Comparison of ENCODE assay signal across 9 mouse cellular contexts in the genomic region with DNA sequence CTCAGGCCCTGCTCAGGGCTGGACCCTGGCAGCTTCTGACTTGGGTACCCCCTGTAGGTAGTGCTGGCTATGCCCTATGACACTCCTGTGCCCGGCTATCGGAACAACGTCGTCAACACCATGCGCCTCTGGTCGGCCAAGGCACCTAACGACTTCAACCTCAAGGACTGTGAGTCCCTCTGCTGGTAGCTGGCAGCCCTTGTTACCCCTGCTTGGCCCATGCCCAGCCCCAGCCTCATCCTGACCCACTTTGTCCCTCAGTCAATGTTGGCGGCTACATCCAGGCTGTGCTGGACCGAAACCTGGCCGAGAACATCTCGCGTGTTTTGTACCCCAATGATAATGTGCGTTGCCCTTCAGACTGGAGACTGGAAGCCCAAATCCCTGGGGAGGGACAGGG. TPM values are rescaled to one million over a fixed set of nuclear protein-coding genes. Genes with fewer than 3 reads are reported as not detected.
DNase-seq lines count a peak whose midpoint lies in the region; ATAC-seq and TF ChIP-seq lines count a peak whose summit lies in the region.
"Had no signal": no experiment of that assay in that cellular context is flagged by ENCODE, and none has a peak within 500 bp of the region (broad histone marks: within the 10 kb centered on the region; RNA-seq: fewer than 3 reads in every experiment).

No protein-coding gene starts in this region.

- H3K4me2 ChIP-seq in forebrain, postnatal 0 days (ENCODE audit: low read depth), result no peak overlapping the region
- H3K4me2 ChIP-seq in lung, postnatal 0 days (replicated peaks; ENCODE audit: low read depth, low read length), result no peak overlapping the region

- no peaks in the 10 kb centered on the region for H3K9me3 ChIP-seq in forebrain, postnatal 0 days (ENCODE audit: low read length)
- no peaks in the 10 kb centered on the region for H3K9me3 ChIP-seq in forebrain, embryonic 10.5 days
- no peaks in the 10 kb centered on the region for H3K9me3 ChIP-seq in lung, postnatal 0 days (ENCODE audit: low read length)
- H3K9me3 ChIP-seq in midbrain, embryonic 10.5 days (replicated peaks), result no peaks in the 10 kb centered on the region

- no peak overlapping the region for H3K4me3 ChIP-seq in forebrain, postnatal 0 days (ENCODE audit: low read depth, low read length)
- no peak overlapping the region for H3K4me3 ChIP-seq in forebrain, embryonic 10.5 days
- H3K4me3 ChIP-seq in lung, postnatal 0 days (ENCODE audit: low read depth, low read length), result no peak overlapping the region
- H3K4me3 ChIP-seq in midbrain, embryonic 10.5 days, result no peak overlapping the region

- no peak for TF ChIP-seq EP300 in lung, postnatal 0 days (IDR thresholded peaks at IDR 0.05)

- TF ChIP-seq CTCF in forebrain, postnatal 0 days (IDR thresholded peaks at IDR 0.05; ENCODE audit: low read depth), result 0 out of 2 replicates have a peak, but pooled peaks have one; percentile 18
- peak; percentile 33 for TF ChIP-seq CTCF in lung, postnatal 0 days (IDR thresholded peaks at IDR 0.05)

- no peaks in the 10 kb centered on the region for H3K27me3 ChIP-seq in forebrain, postnatal 0 days (ENCODE audit: insufficient read depth, low read length)
- peaks cover 31% of the 10 kb centered on the region for H3K27me3 ChIP-seq in forebrain, embryonic 10.5 days (ENCODE audit: poor library complexity, severe bottlenecking)
- no peaks in the 10 kb centered on the region for H3K27me3 ChIP-seq in lung, postnatal 0 days (replicated peaks; ENCODE audit: insufficient read depth, low read length)
- H3K27me3 ChIP-seq in midbrain, embryonic 10.5 days (ENCODE audit: low read depth, poor library complexity, severe bottlenecking), result peaks cover 39% of the 10 kb centered on the region

- 80% methylated on average over 13 of the region's 13 CpGs for WGBS in forebrain, postnatal 0 days
- 87% methylated on average over 13 of the region's 13 CpGs for WGBS in forebrain, embryonic 10.5 days
- WGBS in lung, postnatal 0 days, result 80% methylated on average over 13 of the region's 13 CpGs
- 81% methylated on average over 13 of the region's 13 CpGs for WGBS in midbrain, embryonic 10.5 days

- H3K27ac ChIP-seq in forebrain, postnatal 0 days (ENCODE audit: low read depth, low read length), result no peak overlapping the region
- H3K27ac ChIP-seq in forebrain, embryonic 10.5 days, result no peak overlapping the region
- H3K27ac ChIP-seq in lung, postnatal 0 days (ENCODE audit: low read length), result no peak overlapping the region
- no peak overlapping the region for H3K27ac ChIP-seq in midbrain, embryonic 10.5 days (replicated peaks)

- ATAC-seq in forebrain, postnatal 0 days, result no peak
- ATAC-seq in lung, postnatal 0 days, result no peak

- DNase-seq in forebrain, postnatal 0 days, result no peak
- DNase-seq in forebrain, embryonic 10.5 days (ENCODE audit: extremely low spot score, low spot score), result no peak
- no peak for DNase-seq in lung, postnatal 0 days (ENCODE audit: low spot score)
- DNase-seq in lung, postnatal 25 days (ENCODE audit: low spot score), result no peak
- peak; percentile 83 for DNase-seq in cerebellum, adult 9-11 months
- peak; percentile 70 for DNase-seq in heart, postnatal 4 days
- no peak for DNase-seq in layer of hippocampus, postnatal 25 days (ENCODE audit: extremely low spot score in 1 of 2, low spot score in 1 of 2)
- DNase-seq in midbrain, embryonic 10.5 days (ENCODE audit: low spot score), result no peak
- DNase-seq: lung, postnatal 14 days had no signal

- no peaks in the 10 kb centered on the region for H3K4me1 ChIP-seq in forebrain, postnatal 0 days (ENCODE audit: insufficient read depth)
- H3K4me1 ChIP-seq in forebrain, embryonic 10.5 days, result peaks cover 50% of the 10 kb centered on the region
- H3K4me1 ChIP-seq in lung, postnatal 0 days (ENCODE audit: insufficient read depth, low read depth, low read length), result peaks cover 17% of the 10 kb centered on the region; the same call in 1 of the 2 replicates
- H3K4me1 ChIP-seq in midbrain, embryonic 10.5 days, result peaks cover 51% of the 10 kb centered on the region

- H3K9ac ChIP-seq in forebrain, postnatal 0 days, result no peak overlapping the region
- H3K9ac ChIP-seq in lung, postnatal 0 days (replicated peaks; ENCODE audit: low read depth), result no peak overlapping the region

- H3K36me3 ChIP-seq in forebrain, postnatal 0 days (ENCODE audit: insufficient read depth), result no peaks in the 10 kb centered on the region
- H3K36me3 ChIP-seq in forebrain, embryonic 10.5 days (replicated peaks), result no peaks in the 10 kb centered on the region
- no peaks in the 10 kb centered on the region for H3K36me3 ChIP-seq in lung, postnatal 0 days (ENCODE audit: insufficient read depth, low read length)
- H3K36me3 ChIP-seq in midbrain, embryonic 10.5 days, result 0 out of 2 replicates have a peak, but pooled peaks cover 4% of the 10 kb centered on the region

RNA-seq across cellular contexts. Expression of gene Pygm, which starts 3.8 kb away (rescaled TPM):
- total RNA-seq in forebrain, postnatal 0 days (2014; rRNA removed), result 6.2 and 8.8 TPM in 2 replicates
- polyA plus RNA-seq in forebrain, postnatal 0 days (2015; fragmentation: Nextera tagmentation; extraction: Ambion mirVana), result 4.7 and 7.6 TPM in 2 replicates
- 0.83 and 2.0 TPM in 2 replicates for polyA plus RNA-seq in forebrain, embryonic 10.5 days (2016; fragmentation: Nextera tagmentation; extraction: Ambion mirVana)
- 20.5 and 32.1 TPM in 2 replicates for polyA plus RNA-seq in lung, postnatal 0 days (2015; fragmentation: Nextera tagmentation; extraction: Ambion mirVana)
- total RNA-seq in heart, postnatal 4 days (2021), result 100 to 1,000 TPM; 455 to 466 TPM
- total RNA-seq in layer of hippocampus, postnatal 25 days (2021), result 10 to 100 TPM; 26.6 to 32.3 TPM
- polyA plus RNA-seq in midbrain, embryonic 10.5 days (2016; fragmentation: Nextera tagmentation; extraction: Ambion mirVana), result 2.1 and 2.7 TPM in 2 replicates

RNA-seq across cellular contexts. Expression of gene Rasgrp2, which starts 11.1 kb away (rescaled TPM):
- 125 and 170 TPM in 2 replicates for total RNA-seq in forebrain, postnatal 0 days (2014; rRNA removed)
- polyA plus RNA-seq in forebrain, postnatal 0 days (2015; fragmentation: Nextera tagmentation; extraction: Ambion mirVana), result 130 and 150 TPM in 2 replicates
- polyA plus RNA-seq in forebrain, embryonic 10.5 days (2016; fragmentation: Nextera tagmentation; extraction: Ambion mirVana), result 15.6 and 17.0 TPM in 2 replicates
- 99.2 and 128 TPM in 2 replicates for polyA plus RNA-seq in lung, postnatal 0 days (2015; fragmentation: Nextera tagmentation; extraction: Ambion mirVana)
- 10 to 100 TPM; 42.6 to 45.1 TPM for total RNA-seq in heart, postnatal 4 days (2021)
- total RNA-seq in layer of hippocampus, postnatal 25 days (2021), result 10 to 100 TPM; 29.3 to 29.8 TPM
- polyA plus RNA-seq in midbrain, embryonic 10.5 days (2016; fragmentation: Nextera tagmentation; extraction: Ambion mirVana), result 13.5 and 16.3 TPM in 2 replicates

RNA-seq across cellular contexts. Expression of gene Sf1, which starts 24.5 kb away (rescaled TPM):
- 70.0 and 113 TPM in 2 replicates for total RNA-seq in forebrain, postnatal 0 days (2014; rRNA removed)
- 89.7 and 102 TPM in 2 replicates for polyA plus RNA-seq in forebrain, postnatal 0 days (2015; fragmentation: Nextera tagmentation; extraction: Ambion mirVana)
- 201 TPM in 2 replicates for polyA plus RNA-seq in forebrain, embryonic 10.5 days (2016; fragmentation: Nextera tagmentation; extraction: Ambion mirVana)
- 48.1 and 49.5 TPM in 2 replicates for polyA plus RNA-seq in lung, postnatal 0 days (2015; fragmentation: Nextera tagmentation; extraction: Ambion mirVana)
- 100 to 1,000 TPM; 181 to 188 TPM for total RNA-seq in heart, postnatal 4 days (2021)
- 100 to 1,000 TPM; 180 to 215 TPM for total RNA-seq in layer of hippocampus, postnatal 25 days (2021)
- polyA plus RNA-seq in midbrain, embryonic 10.5 days (2016; fragmentation: Nextera tagmentation; extraction: Ambion mirVana), result 189 and 194 TPM in 2 replicates

RNA-seq across cellular contexts. Expression of gene Nrxn2, which starts 30.5 kb away (rescaled TPM):
- 213 and 256 TPM in 2 replicates for total RNA-seq in forebrain, postnatal 0 days (2014; rRNA removed)
- 45.1 and 49.4 TPM in 2 replicates for polyA plus RNA-seq in forebrain, postnatal 0 days (2015; fragmentation: Nextera tagmentation; extraction: Ambion mirVana)
- 2.8 and 3.1 TPM in 2 replicates for polyA plus RNA-seq in forebrain, embryonic 10.5 days (2016; fragmentation: Nextera tagmentation; extraction: Ambion mirVana)
- 3.8 and 4.7 TPM in 2 replicates for polyA plus RNA-seq in lung, postnatal 0 days (2015; fragmentation: Nextera tagmentation; extraction: Ambion mirVana)
- 1 to 10 TPM; 3.5 to 3.7 TPM for total RNA-seq in heart, postnatal 4 days (2021)
- total RNA-seq in layer of hippocampus, postnatal 25 days (2021), result 100 to 1,000 TPM; 404 to 465 TPM
- polyA plus RNA-seq in midbrain, embryonic 10.5 days (2016; fragmentation: Nextera tagmentation; extraction: Ambion mirVana), result 5.1 and 7.2 TPM in 2 replicates

RNA-seq across cellular contexts. Expression of gene Map4k2, which starts 47.1 kb away (rescaled TPM):
- 43.0 and 55.8 TPM in 2 replicates for total RNA-seq in forebrain, postnatal 0 days (2014; rRNA removed)
- polyA plus RNA-seq in forebrain, postnatal 0 days (2015; fragmentation: Nextera tagmentation; extraction: Ambion mirVana), result 6.7 and 9.7 TPM in 2 replicates
- 12.6 and 14.5 TPM in 2 replicates for polyA plus RNA-seq in forebrain, embryonic 10.5 days (2016; fragmentation: Nextera tagmentation; extraction: Ambion mirVana)
- 22.5 and 25.0 TPM in 2 replicates for polyA plus RNA-seq in lung, postnatal 0 days (2015; fragmentation: Nextera tagmentation; extraction: Ambion mirVana)
- 10 to 100 TPM; 37.5 to 42.8 TPM for total RNA-seq in heart, postnatal 4 days (2021)
- total RNA-seq in layer of hippocampus, postnatal 25 days (2021), result 10 to 100 TPM; 66.3 to 78.4 TPM
- polyA plus RNA-seq in midbrain, embryonic 10.5 days (2016; fragmentation: Nextera tagmentation; extraction: Ambion mirVana), result 11.3 and 13.8 TPM in 2 replicates

Comparison
In these comparisons a context has a peak if more than half of its experiments do, and no peak if none do; other contexts are left out.
1. DNase-seq: peak in cerebellum, adult 9-11 months (single experiment) and heart, postnatal 4 days (single experiment); none in forebrain, postnatal 0 days (single experiment), forebrain, embryonic 10.5 days (single experiment), lung, postnatal 0 days (single experiment), lung, postnatal 25 days (single experiment), layer of hippocampus, postnatal 25 days (0 of 2) and midbrain, embryonic 10.5 days (single experiment).